Mouse (Mus musculus): ENCODE results near the gene Tex22. TPM values are rescaled to one million over a fixed set of nuclear protein-coding genes. Genes with fewer than 3 reads are reported as not detected.

Gene Tex22
- polyA plus RNA-seq, 1 experiment from 2014 or later = not detected

DNA sequence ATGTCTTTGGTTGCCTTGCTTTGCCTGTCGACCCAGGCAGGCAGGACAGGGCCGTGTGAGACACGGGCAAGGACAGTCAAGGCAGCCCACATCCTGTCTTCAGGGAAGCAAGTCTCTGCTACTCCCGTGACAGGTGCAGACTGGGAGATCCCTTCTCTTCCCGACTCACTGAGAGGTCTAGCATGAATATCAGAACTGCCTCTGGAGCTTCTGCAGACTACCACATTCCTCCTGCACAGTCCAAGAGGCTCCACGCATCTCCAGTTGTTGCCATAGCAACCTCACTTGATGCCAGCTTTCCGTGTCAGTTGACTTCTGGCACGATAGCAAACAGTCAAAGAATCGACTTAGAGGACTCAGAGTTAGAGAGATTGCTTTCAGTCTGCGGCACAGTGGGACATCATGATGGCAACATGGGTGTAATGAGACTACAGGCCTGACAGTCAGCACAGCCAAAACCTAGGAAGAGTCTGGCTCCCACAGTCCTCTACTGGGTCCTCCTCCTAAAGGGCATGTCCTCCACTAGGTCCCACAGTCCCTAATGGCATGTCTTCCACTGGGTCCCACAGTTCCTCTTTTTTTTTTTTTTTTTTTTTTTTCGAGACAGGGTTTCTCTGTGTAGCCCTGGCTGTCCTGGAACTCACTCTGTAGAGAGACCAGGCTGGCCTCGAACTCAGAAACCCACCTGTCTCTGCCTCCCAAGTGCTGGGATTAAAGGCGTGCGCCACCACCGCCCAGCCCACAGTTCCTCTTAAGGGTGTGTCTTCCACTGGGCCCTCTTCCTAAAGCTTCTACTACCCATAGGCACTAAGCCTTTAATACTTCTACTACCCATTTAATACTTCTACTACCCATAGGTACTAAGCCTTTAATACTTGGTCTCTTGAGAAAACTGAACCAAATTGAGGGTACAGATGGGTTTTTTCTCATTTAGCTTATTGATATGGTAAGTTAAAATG is 32.5 kb upstream of the Tex22 start:
- H3K4me3 ChIP-seq = no peak overlapping the region
- H3K36me3 ChIP-seq = peaks cover 13% of the 10 kb centered on the region
- no peaks in the 10 kb centered on the region for H3K27me3 ChIP-seq
- peak; percentile 52; the same call in 1 of the 2 replicates for ATAC-seq (ENCODE audit: low FRiP score, low read depth)
- no peak overlapping the region for H3K4me2 ChIP-seq (replicated peaks)
- H3K9ac ChIP-seq (replicated peaks) = no peak overlapping the region
- H3K4me1 ChIP-seq = peaks cover 7% of the 10 kb centered on the region; the same call in 1 of the 2 replicates
- H3K27ac ChIP-seq (replicated peaks) = peak overlapping the region; percentile 31
- H3K9me3 ChIP-seq = no peaks in the 10 kb centered on the region
- 67% methylated on average over 15 of the region's 15 CpGs for WGBS

DNA sequence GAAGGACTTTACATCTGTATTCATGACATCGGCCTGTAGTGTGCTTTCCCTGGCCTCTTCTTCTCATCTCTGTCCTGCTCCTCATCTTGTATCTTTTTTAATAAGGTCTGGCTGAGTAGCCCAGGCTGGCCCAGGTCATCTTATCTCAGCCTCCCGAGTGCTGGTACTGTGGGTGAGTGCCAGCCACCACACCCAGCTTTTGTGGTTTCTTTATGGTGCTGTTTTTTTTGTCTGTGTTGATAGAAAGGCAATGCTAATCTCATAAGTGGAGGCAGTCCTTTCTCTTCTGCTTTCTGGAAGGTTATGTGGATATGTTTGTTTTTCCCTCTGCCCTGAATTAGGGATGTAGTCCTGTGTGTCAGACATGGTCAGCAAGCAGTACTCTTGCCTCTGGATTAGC is 31.8 kb upstream of the Tex22 start:
- H3K9me3 ChIP-seq = no peaks in the 10 kb centered on the region
- 90% methylated on average over 2 of the region's 2 CpGs for WGBS
- peaks cover 21% of the 10 kb centered on the region for H3K36me3 ChIP-seq
- H3K27me3 ChIP-seq = no peaks in the 10 kb centered on the region
- no peak overlapping the region for H3K27ac ChIP-seq (replicated peaks)
- peaks cover 7% of the 10 kb centered on the region; the same call in 1 of the 2 replicates for H3K4me1 ChIP-seq
- no peak overlapping the region for H3K4me2 ChIP-seq (replicated peaks)
- no peak for ATAC-seq (ENCODE audit: low FRiP score, low read depth)
- H3K4me3 ChIP-seq = no peak overlapping the region
- no peak overlapping the region for H3K9ac ChIP-seq (replicated peaks)

DNA sequence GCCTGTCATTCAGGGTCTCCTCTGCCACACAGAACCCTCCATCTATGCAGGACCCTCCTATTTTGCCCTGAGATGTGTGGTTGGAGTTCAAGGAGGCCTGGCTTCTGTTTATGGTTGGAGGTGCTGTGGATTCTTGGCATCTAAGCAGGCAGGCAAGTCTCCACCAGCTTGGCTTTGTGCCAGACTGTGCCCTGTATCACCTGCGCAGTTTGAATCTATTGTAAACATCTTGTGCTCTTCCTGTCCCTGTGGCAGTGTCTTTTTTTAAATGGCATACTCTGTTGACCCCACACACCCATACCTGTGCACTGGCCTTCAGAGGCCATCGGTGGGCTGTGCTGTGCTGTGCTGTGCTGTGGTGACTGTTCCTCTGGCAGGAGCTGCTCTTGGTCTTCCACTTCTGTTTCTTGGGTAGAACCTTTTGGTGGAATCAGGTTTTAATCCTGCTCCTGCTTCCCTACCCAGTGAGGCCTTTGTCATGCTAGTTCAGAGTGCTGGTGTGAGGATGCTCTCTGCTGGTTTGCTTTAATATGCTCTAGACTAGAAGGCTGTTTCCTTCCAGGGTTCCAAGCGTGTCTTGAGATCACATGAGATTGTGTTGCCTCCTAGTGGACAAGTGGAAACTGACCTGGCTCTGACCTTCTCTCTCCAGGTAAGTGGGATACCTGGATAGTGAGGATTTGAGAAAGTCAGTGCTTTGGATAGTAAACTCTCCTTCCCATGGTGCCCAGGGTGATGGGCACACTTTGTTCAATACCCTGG is 29.2 kb upstream of the Tex22 start:
- Histone ChIP-seq H3K9me3 (no peaks in the 10 kb centered on the region), H3K27me3 (no peaks in the 10 kb centered on the region), H3K36me3 (peaks cover 42% of the 10 kb centered on the region), H3K27ac (replicated peaks) (no peak overlapping the region), H3K9ac (replicated peaks) (no peak overlapping the region), H3K4me1 (peaks cover 7% of the 10 kb centered on the region; the same call in 1 of the 2 replicates), H3K4me2 (replicated peaks) (no peak overlapping the region), H3K4me3 (no peak overlapping the region)
- no peak for ATAC-seq (ENCODE audit: low FRiP score, low read depth)
- WGBS = 87% methylated on average over 3 of the region's 3 CpGs

DNA sequence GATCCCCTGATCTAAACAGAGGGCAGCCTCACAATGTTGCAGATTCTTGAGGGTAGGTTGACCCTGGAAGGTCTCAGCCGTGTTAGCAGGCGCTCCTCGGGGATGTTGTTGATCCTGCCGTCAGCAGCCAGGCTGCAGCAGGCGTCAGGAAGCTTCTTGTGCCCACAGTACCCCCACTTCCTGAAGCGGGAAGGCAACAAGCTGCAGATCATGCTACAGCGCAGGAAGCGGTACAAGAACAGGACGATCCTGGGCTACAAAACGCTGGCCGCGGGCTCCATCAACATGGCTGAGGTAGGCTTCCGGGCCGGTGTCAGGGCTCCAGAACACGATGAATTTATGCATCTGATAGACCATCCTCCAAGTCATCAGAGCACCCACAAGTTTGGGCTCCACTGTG is 27.4 kb upstream of the Tex22 start:
- no peaks in the 10 kb centered on the region for H3K27me3 ChIP-seq
- 95% methylated on average over 15 of the region's 15 CpGs for WGBS
- H3K9me3 ChIP-seq = no peaks in the 10 kb centered on the region
- H3K4me3 ChIP-seq = no peak overlapping the region
- peaks cover 59% of the 10 kb centered on the region for H3K36me3 ChIP-seq
- H3K4me2 ChIP-seq (replicated peaks) = no peak overlapping the region
- H3K9ac ChIP-seq (replicated peaks) = no peak overlapping the region
- ATAC-seq (ENCODE audit: low FRiP score, low read depth) = no peak
- no peaks in the 10 kb centered on the region for H3K4me1 ChIP-seq
- H3K27ac ChIP-seq (replicated peaks) = no peak overlapping the region

DNA sequence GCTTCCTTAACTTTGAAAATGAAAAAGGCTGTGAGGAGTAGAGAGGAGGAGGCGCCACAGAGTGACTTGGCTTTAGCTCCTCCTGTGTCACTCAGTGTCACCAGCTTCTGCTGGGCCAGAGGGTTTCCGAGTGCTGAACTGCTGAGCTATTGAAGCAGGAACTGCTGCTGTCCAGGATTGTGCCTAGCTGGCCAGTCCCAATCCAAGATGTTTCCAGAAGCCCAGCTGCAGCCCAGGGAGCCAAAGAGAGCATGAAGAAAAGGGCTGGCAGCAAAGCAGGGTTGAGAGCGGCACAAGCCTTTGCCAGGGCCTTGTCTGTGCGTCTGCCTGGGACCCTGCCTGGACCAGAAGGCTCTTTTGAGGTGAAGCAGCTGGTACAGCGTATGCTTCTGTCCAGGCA is 26.2 kb upstream of the Tex22 start:
- no peak overlapping the region for H3K27ac ChIP-seq (replicated peaks)
- no peaks in the 10 kb centered on the region for H3K4me1 ChIP-seq
- no peak overlapping the region for H3K4me3 ChIP-seq
- H3K9me3 ChIP-seq = no peaks in the 10 kb centered on the region
- no peak overlapping the region for H3K4me2 ChIP-seq (replicated peaks)
- H3K27me3 ChIP-seq = no peaks in the 10 kb centered on the region
- 91% methylated on average over 5 of the region's 5 CpGs for WGBS
- H3K9ac ChIP-seq (replicated peaks) = no peak overlapping the region
- no peak for ATAC-seq (ENCODE audit: low FRiP score, low read depth)
- H3K36me3 ChIP-seq = peaks cover 70% of the 10 kb centered on the region

DNA sequence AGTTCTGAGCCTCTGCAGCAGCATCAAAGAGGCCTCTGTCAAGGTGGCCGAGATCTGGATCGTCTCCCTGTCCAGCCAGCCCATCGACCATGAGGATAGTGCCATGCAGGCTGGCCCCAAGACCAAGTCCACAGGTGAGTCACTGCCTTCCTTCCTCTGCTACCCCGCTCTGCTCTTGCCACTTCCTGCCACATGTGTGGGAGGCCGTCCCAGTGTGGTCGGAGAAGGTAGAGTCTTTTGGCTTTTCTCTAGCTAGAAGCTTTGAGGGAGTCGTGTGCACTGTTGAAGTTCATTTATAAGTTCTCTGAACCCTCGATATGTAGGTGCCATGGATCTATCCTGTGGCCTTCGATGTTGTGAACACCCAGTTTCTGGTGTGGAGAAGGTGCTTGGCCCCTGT is 24.5 kb upstream of the Tex22 start:
- WGBS = 89% methylated on average over 9 of the region's 9 CpGs
- Histone ChIP-seq H3K4me3 (no peak overlapping the region), H3K4me1 (no peaks in the 10 kb centered on the region), H3K9ac (replicated peaks) (no peak overlapping the region), H3K9me3 (no peaks in the 10 kb centered on the region), H3K4me2 (replicated peaks) (no peak overlapping the region), H3K36me3 (peaks cover 86% of the 10 kb centered on the region), H3K27ac (replicated peaks) (no peak overlapping the region), H3K27me3 (no peaks in the 10 kb centered on the region)
- no peak for ATAC-seq (ENCODE audit: low FRiP score, low read depth)

DNA sequence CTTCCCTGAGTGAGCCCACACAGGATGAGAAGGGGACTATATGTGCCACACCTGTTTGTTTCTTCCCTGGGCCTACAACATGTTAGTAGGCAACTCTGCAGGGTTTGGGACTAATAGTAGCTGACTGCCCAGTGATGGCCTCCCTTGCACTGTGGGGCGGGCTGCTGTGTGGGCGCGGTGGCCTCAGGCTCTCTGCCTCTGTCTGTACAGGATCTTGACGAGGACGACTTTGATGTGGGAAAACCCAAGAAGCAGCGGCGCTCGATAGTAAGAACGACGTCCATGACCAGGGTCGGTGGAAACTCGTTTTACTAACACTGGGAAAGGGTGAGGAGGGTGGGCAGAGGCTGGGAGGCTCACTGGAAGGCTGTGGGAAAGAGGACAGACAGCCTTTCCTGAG is 23.6 kb upstream of the Tex22 start:
- Histone ChIP-seq H3K27me3 (no peaks in the 10 kb centered on the region), H3K27ac (replicated peaks) (no peak overlapping the region), H3K4me3 (no peak overlapping the region), H3K9ac (replicated peaks) (no peak overlapping the region), H3K9me3 (no peaks in the 10 kb centered on the region), H3K4me1 (no peaks in the 10 kb centered on the region), H3K36me3 (peaks cover 89% of the 10 kb centered on the region), H3K4me2 (replicated peaks) (no peak overlapping the region)
- no peak for ATAC-seq (ENCODE audit: low FRiP score, low read depth)
- WGBS = 95% methylated on average over 12 of the region's 12 CpGs

DNA sequence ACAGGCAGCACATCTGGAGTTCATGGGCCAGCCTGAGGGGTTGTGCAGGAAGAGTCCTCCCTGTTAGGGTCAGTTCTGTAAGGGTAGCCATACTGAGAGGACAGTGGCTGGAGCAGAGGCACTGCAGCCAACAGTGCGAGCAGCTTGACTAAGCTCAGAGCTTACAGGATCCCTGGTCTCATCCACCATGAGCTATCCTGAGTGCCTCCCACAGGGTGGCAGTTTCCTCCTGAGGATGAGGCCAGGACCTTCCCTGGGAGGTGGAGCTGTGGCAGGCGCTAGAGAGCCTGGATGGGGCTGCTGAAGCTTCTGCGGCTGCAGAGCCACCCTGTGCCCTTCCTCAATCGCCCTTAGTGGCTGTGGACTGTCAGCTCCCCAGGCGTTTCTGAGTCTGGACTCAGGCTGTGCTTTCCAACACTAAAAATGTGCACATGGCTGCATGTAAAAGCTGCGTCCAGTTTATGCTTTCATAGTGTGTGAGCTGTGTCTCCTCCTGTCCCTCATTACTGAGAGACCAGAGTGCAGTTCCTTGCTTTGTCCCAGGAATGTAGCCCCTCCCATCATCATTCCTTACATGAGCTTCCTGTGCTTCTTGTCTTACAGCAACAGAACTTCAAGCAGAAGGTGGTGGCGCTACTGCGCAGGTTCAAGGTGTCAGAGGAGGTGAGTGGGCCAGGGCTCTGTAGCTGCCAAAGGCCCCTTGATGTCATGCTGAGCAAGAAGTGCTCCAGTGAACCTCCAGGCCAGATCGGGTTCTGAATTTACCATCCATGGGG is 22.5 kb upstream of the Tex22 start:
- no peak overlapping the region for H3K27ac ChIP-seq (replicated peaks)
- H3K4me2 ChIP-seq (replicated peaks) = no peak overlapping the region
- 71% methylated on average over 9 of the region's 9 CpGs for WGBS
- H3K4me1 ChIP-seq = no peaks in the 10 kb centered on the region
- ATAC-seq (ENCODE audit: low FRiP score, low read depth) = no peak
- no peak overlapping the region for H3K9ac ChIP-seq (replicated peaks)
- H3K27me3 ChIP-seq = no peaks in the 10 kb centered on the region
- H3K4me3 ChIP-seq = no peak overlapping the region
- no peaks in the 10 kb centered on the region for H3K9me3 ChIP-seq
- peaks cover 87% of the 10 kb centered on the region for H3K36me3 ChIP-seq

DNA sequence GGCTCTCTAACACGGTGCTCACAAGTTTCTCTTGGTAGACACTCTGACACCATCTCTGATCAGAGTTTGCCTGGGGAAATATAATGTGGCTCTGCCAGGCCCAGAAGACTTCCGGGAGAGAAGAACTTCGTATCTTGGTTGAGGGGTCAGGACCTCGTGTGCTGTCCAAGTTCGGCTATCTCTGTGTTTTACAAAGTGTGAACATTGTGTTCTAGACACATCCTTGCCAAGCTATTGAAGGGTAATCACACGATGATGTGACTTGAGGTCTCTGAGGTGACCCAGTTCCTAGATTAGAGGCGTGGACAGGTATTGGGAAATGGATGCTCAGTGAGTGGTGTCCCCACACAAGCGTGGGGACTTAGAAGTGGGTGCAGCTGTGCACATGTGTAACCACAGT is 18.2 kb upstream of the Tex22 start:
- Histone ChIP-seq H3K4me3 (no peak overlapping the region), H3K4me2 (replicated peaks) (no peak overlapping the region), H3K9ac (replicated peaks) (no peak overlapping the region), H3K36me3 (peaks cover 90% of the 10 kb centered on the region), H3K4me1 (no peaks in the 10 kb centered on the region), H3K27ac (replicated peaks) (no peak overlapping the region), H3K27me3 (no peaks in the 10 kb centered on the region), H3K9me3 (no peaks in the 10 kb centered on the region)
- ATAC-seq (ENCODE audit: low FRiP score, low read depth) = no peak
- WGBS = 93% methylated on average over 8 of the region's 8 CpGs

DNA sequence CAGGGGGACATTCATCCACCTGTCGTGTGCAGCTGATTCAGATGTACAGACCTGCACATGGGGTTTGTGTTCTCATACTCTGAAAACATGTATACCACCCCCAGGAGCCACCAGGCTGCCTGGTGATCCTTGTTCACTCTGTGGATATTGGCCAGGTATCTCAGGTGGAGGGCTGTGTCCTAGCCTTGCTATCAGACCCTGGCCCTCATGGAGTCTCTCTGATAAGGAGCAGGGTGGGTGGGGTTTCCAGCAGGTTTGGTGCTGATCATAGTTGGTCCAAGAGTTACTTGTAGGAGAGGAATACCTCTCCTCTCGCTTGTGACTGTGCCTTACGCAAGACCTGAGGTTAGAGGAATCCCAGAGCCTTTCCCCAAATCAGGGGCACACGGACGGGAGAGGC is 14.1 kb upstream of the Tex22 start:
- no peak for ATAC-seq (ENCODE audit: low FRiP score, low read depth)
- no peaks in the 10 kb centered on the region for H3K27me3 ChIP-seq
- no peak overlapping the region for H3K9ac ChIP-seq (replicated peaks)
- H3K4me1 ChIP-seq = no peaks in the 10 kb centered on the region
- WGBS = 94% methylated on average over 5 of the region's 5 CpGs
- no peak overlapping the region for H3K4me3 ChIP-seq
- no peak overlapping the region for H3K27ac ChIP-seq (replicated peaks)
- no peak overlapping the region for H3K4me2 ChIP-seq (replicated peaks)
- H3K36me3 ChIP-seq = peaks cover 91% of the 10 kb centered on the region
- H3K9me3 ChIP-seq = no peaks in the 10 kb centered on the region

DNA sequence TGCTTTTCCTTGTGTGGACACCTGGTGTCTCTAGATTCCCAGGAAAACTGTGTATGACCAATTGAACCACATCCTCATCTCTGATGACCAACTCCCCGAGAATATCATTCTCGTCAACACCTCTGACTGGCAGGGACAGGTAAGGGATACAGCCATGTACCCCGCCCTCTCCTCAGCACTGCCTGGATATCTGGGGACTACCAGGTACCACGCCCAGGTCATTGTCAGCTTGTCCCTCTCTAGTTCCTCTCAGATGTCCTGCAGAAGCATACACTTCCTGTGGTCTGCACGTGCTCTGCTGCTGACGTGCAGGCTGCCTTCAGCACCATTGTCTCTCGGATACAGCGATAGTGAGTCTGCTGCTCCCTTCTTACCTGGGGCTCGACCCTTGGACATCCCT is 12.7 kb upstream of the Tex22 start:
- ATAC-seq (ENCODE audit: low FRiP score, low read depth) = no peak
- 86% methylated on average over 9 of the region's 9 CpGs for WGBS

DNA sequence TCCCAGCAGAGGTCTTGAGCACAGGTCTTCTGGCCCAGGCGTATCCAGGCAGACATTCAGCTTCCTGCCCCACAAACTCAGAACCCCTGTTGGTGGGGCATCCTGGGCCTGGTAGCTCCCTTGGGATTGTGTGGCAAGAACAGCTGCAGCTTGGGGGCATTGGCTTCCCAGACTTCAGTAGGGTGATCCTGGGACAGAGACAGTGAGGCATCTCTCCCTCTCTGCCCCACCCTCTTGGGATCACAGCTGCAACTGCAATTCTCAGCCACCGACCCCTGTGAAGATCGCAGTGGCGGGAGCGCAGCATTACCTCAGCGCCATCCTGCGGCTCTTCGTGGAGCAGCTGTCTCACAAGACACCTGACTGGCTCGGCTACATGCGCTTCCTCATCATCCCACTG is 12.1 kb upstream of the Tex22 start:
- no peak overlapping the region for H3K27ac ChIP-seq (replicated peaks)
- H3K4me2 ChIP-seq (replicated peaks) = no peak overlapping the region
- H3K4me3 ChIP-seq = no peak overlapping the region
- 92% methylated on average over 10 of the region's 10 CpGs for WGBS
- peaks cover 89% of the 10 kb centered on the region for H3K36me3 ChIP-seq
- no peaks in the 10 kb centered on the region for H3K27me3 ChIP-seq
- no peaks in the 10 kb centered on the region for H3K9me3 ChIP-seq
- H3K9ac ChIP-seq (replicated peaks) = no peak overlapping the region
- ATAC-seq (ENCODE audit: low FRiP score, low read depth) = no peak
- H3K4me1 ChIP-seq = no peaks in the 10 kb centered on the region

More for the DNA sequence above, 12.7 kb upstream of the Tex22 start:
- Histone ChIP-seq H3K4me3 (no peak overlapping the region), H3K9me3 (no peaks in the 10 kb centered on the region), H3K4me2 (replicated peaks) (no peak overlapping the region), H3K27ac (replicated peaks) (no peak overlapping the region), H3K4me1 (no peaks in the 10 kb centered on the region), H3K27me3 (no peaks in the 10 kb centered on the region), H3K36me3 (peaks cover 89% of the 10 kb centered on the region), H3K9ac (replicated peaks) (no peak overlapping the region)
